Mouse (Mus musculus): ENCODE measurements around the gene Eng.

Eng gene

GRCm38 (mm10) chr2:32624111-32624748, 22.2 kb upstream of the Eng start:
- no peak for DNase-seq (ENCODE audit: low spot score in 2 of 2)

- peak; percentile 75 to 82 for DNase-seq (ENCODE audit: low spot score in 2 of 2)
These were observed 21.1 kb upstream of the Eng start for GRCm38 (mm10) chr2:32625212-32625872.

- peak in 1 of 2 experiments; percentile 53 for DNase-seq (ENCODE audit: low spot score in 2 of 2)
These were observed 20.3 kb upstream of the Eng start for GRCm38 (mm10) chr2:32625873-32626694.

- DNase-seq (ENCODE audit: low spot score in 2 of 2): no peak
These were observed 18.9 kb upstream of the Eng start for GRCm38 (mm10) chr2:32627266-32628043.

GRCm38 (mm10) chr2:32628044-32628550, 18.3 kb upstream of the Eng start:
- no peak for DNase-seq (ENCODE audit: low spot score in 2 of 2)

- DNase-seq (ENCODE audit: low spot score in 2 of 2): no peak
These were observed 17.7 kb upstream of the Eng start for GRCm38 (mm10) chr2:32628729-32629128.

GRCm38 (mm10) chr2:32629276-32629976, 17.0 kb upstream of the Eng start:
- DNase-seq (ENCODE audit: low spot score in 2 of 2): no peak

GRCm38 (mm10) chr2:32630036-32630435, 16.4 kb upstream of the Eng start:
- no peak for DNase-seq (ENCODE audit: low spot score in 2 of 2)

- DNase-seq (ENCODE audit: low spot score in 2 of 2): no peak
These were observed 15.3 kb upstream of the Eng start for GRCm38 (mm10) chr2:32631046-32631445.

- DNase-seq (ENCODE audit: low spot score in 2 of 2): peak in 1 of 2 experiments; percentile 65
These were observed 14.5 kb upstream of the Eng start for GRCm38 (mm10) chr2:32631737-32632394.

- DNase-seq (ENCODE audit: low spot score in 2 of 2): no peak
These were observed 12.7 kb upstream of the Eng start for GRCm38 (mm10) chr2:32633660-32634059.

GRCm38 (mm10) chr2:32634277-32635105, 11.9 kb upstream of the Eng start:
- DNase-seq (ENCODE audit: low spot score in 2 of 2): no peak

- no peak for DNase-seq (ENCODE audit: low spot score in 2 of 2)
These were observed 9.8 kb upstream of the Eng start for GRCm38 (mm10) chr2:32636617-32637016.

- DNase-seq (ENCODE audit: low spot score in 2 of 2): no peak
These were observed 8.6 kb upstream of the Eng start for GRCm38 (mm10) chr2:32637778-32638281.

GRCm38 (mm10) chr2:32639632-32640031, 6.8 kb upstream of the Eng start:
- no peak for DNase-seq (ENCODE audit: low spot score in 2 of 2)

GRCm38 (mm10) chr2:32640550-32641051, 5.8 kb upstream of the Eng start:
- no peak for DNase-seq (ENCODE audit: low spot score in 2 of 2)

- DNase-seq (ENCODE audit: low spot score in 2 of 2): no peak
These were observed 4.6 kb upstream of the Eng start for GRCm38 (mm10) chr2:32641810-32642209.

- no peak for DNase-seq (ENCODE audit: low spot score in 2 of 2)
These were observed 3.6 kb upstream of the Eng start for GRCm38 (mm10) chr2:32642813-32643212.

- no peak for DNase-seq (ENCODE audit: low spot score in 2 of 2)
These were observed 2.3 kb upstream of the Eng start for GRCm38 (mm10) chr2:32644083-32644482.
